ENCODE assay signal across 17 mouse cellular contexts in genomic region chrX:10911127-10912061, GRCm38 (mm10).
DNase-seq lines count a peak whose midpoint lies in the region; ATAC-seq lines count a peak whose summit lies in the region.
"Had no signal": no experiment of that assay in that cellular context is flagged by ENCODE, and none has a peak within 500 bp of the region (broad histone marks: within the 10 kb centered on the region; RNA-seq: fewer than 3 reads in every experiment).

No protein-coding gene starts in this region.

- no peak overlapping the region for H3K4me3 ChIP-seq in intestine, embryonic 16.5 days (ENCODE audit: low read length)
- H3K4me3 ChIP-seq in intestine, embryonic 15.5 days (replicated peaks), result no peak overlapping the region
- H3K4me3 ChIP-seq in neural tube, embryonic 14.5 days (ENCODE audit: low read depth, low read length), result no peak overlapping the region
- H3K4me3 ChIP-seq: forebrain, embryonic 10.5 days; layer of hippocampus, adult 2 months had no signal

- no peak overlapping the region for H3K27ac ChIP-seq in intestine, embryonic 16.5 days (ENCODE audit: low read length)
- no peak overlapping the region for H3K27ac ChIP-seq in intestine, embryonic 15.5 days
- no peak overlapping the region for H3K27ac ChIP-seq in neural tube, embryonic 14.5 days (ENCODE audit: low read depth, low read length)
- H3K27ac ChIP-seq: forebrain, embryonic 10.5 days; layer of hippocampus, adult 2 months; liver, embryonic 14.5 days had no signal

- 0 out of 2 replicates have a peak, but pooled peaks have one; percentile 38 for ATAC-seq in intestine, embryonic 16.5 days
- no peak for ATAC-seq in intestine, embryonic 15.5 days
- ATAC-seq in neural tube, embryonic 14.5 days (ENCODE audit: low read depth), result peak; percentile 14; the same call in 1 of the 2 replicates

- no peaks in the 10 kb centered on the region for H3K27me3 ChIP-seq in intestine, embryonic 16.5 days (replicated peaks; ENCODE audit: control insufficient read depth, insufficient read depth, low read length)
- no peaks in the 10 kb centered on the region for H3K27me3 ChIP-seq in intestine, embryonic 15.5 days (replicated peaks)
- no peaks in the 10 kb centered on the region for H3K27me3 ChIP-seq in neural tube, embryonic 14.5 days (ENCODE audit: control insufficient read depth, insufficient read depth, low read length)

- H3K9me3 ChIP-seq in intestine, embryonic 16.5 days (ENCODE audit: control insufficient read depth, low read length), result no peaks in the 10 kb centered on the region
- no peaks in the 10 kb centered on the region for H3K9me3 ChIP-seq in intestine, embryonic 15.5 days
- no peaks in the 10 kb centered on the region for H3K9me3 ChIP-seq in neural tube, embryonic 14.5 days (ENCODE audit: control insufficient read depth, low read length)
- H3K9me3 ChIP-seq: forebrain, embryonic 10.5 days had no signal

- DNase-seq in adrenal gland, postnatal 14 days, result peak; percentile 10
- no peak for DNase-seq in adrenal gland, postnatal 25 days
- peak; percentile 10 for DNase-seq in ovary, postnatal 36 days (ENCODE audit: low spot score)
- no peak for DNase-seq in ovary, postnatal 14 days (ENCODE audit: low spot score)
- no peak for DNase-seq in layer of hippocampus, adult 9-10 months (ENCODE audit: low spot score)
- DNase-seq: adrenal gland, adult 2 months; gastrocnemius, postnatal 14 days; heart, postnatal 4 days; lung, postnatal 36 days; thymus, postnatal 14 days had no signal

- H3K4me2 ChIP-seq in intestine, embryonic 16.5 days (ENCODE audit: low read depth, low read length), result no peak overlapping the region
- no peak overlapping the region for H3K4me2 ChIP-seq in intestine, embryonic 15.5 days (replicated peaks)
- no peak overlapping the region for H3K4me2 ChIP-seq in neural tube, embryonic 14.5 days (ENCODE audit: low read depth, low read length)
- H3K4me2 ChIP-seq: heart, embryonic 11.5 days had no signal

- no peaks in the 10 kb centered on the region for H3K36me3 ChIP-seq in intestine, embryonic 16.5 days (ENCODE audit: control insufficient read depth, insufficient read depth, low read length)
- no peaks in the 10 kb centered on the region for H3K36me3 ChIP-seq in intestine, embryonic 15.5 days
- H3K36me3 ChIP-seq in neural tube, embryonic 14.5 days (ENCODE audit: control insufficient read depth, insufficient read depth, low read length), result no peaks in the 10 kb centered on the region
- H3K36me3 ChIP-seq: forebrain, embryonic 10.5 days had no signal

- WGBS in intestine, embryonic 16.5 days, result 79% methylated on average over 14 of the region's 14 CpGs
- 87% methylated on average over 14 of the region's 14 CpGs for WGBS in intestine, embryonic 15.5 days
- 65% methylated on average over 14 of the region's 14 CpGs for WGBS in neural tube, embryonic 14.5 days

- H3K9ac ChIP-seq in intestine, embryonic 16.5 days (ENCODE audit: low read depth, low read length), result no peak overlapping the region
- H3K9ac ChIP-seq in intestine, embryonic 15.5 days, result no peak overlapping the region
- H3K9ac ChIP-seq in neural tube, embryonic 14.5 days (replicated peaks; ENCODE audit: low read depth, low read length), result no peak overlapping the region
- H3K9ac ChIP-seq: liver, embryonic 14.5 days had no signal

- H3K4me1 ChIP-seq in intestine, embryonic 16.5 days (ENCODE audit: control insufficient read depth, insufficient read depth, low read length), result no peaks in the 10 kb centered on the region
- no peaks in the 10 kb centered on the region for H3K4me1 ChIP-seq in intestine, embryonic 15.5 days (replicated peaks)
- no peaks in the 10 kb centered on the region for H3K4me1 ChIP-seq in neural tube, embryonic 14.5 days (ENCODE audit: control insufficient read depth, insufficient read depth, low read length)
- H3K4me1 ChIP-seq: forebrain, embryonic 10.5 days had no signal

Comparison
In these comparisons a context has a peak if more than half of its experiments do, and no peak if none do; other contexts are left out.
1. DNase-seq: peak in adrenal gland, postnatal 14 days (single experiment) and ovary, postnatal 36 days (single experiment); none in adrenal gland, postnatal 25 days (single experiment), ovary, postnatal 14 days (single experiment) and layer of hippocampus, adult 9-10 months (single experiment).